Mouse (Mus musculus) C2C12 (cell line): Measurements from ENCODE around the gene Scaf1.

ENCODE experiments used
- CTCF ChIP-seq: IDR thresholded peaks from one replicate; pipeline ENCODE4 v1.5.1; 2011; ENCODE audit not compliant: control insufficient read depth, insufficient read depth, insufficient read length
- MAX ChIP-seq: IDR thresholded peaks from one replicate; pipeline ENCODE4 v1.6.1; 2011; ENCODE audit warnings: mild to moderate bottlenecking, control low read depth
- MYOG ChIP-seq: IDR thresholded peaks from one replicate; pipeline ENCODE4 v1.6.1; 2011; ENCODE audit not compliant: control insufficient read depth, insufficient read length; ENCODE audit errors: extremely low read depth
- USF1 ChIP-seq: IDR thresholded peaks from one replicate; pipeline ENCODE4 v1.6.1; 2011; ENCODE audit warnings: low read depth, mild to moderate bottlenecking, control low read depth, moderate library complexity

DNA sequence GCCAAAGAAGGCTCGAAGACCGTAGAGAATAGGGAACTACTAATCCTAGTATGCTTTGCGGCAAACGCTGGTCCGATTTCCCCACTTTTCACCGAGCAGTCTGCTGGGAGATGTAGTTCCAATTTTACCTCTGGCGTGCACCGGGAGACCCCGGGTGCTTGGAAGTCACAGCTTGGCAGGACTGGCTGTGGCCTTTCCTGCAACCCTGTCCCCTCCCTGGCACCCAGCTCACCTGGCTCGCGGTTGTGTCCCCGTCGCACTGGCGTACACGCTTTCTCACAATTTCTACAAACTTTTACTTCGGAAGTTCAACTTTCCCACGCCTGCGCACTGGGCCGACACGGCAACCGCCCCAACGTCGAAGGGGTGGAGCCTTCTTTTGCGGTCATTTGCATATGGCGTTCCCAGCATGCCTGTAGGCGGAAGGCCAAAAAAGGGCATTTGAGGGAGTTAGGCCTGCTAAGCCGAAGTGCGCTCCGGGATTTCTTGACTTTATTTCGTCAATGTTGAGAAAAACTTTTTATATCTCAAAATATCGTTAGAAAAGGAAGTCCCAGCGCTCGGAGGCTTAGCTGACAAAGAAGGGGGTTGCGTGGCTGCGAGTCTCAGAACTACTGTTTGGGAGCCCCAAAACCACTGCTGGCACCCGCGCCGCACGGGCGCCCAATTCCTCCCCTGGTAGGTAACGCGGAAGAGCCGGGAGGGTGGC lies 18.8 kb downstream of the Scaf1 start, which contains the start of gene Irf3:
- no peak for TF ChIP-seq CTCF
- no peak for TF ChIP-seq USF1
- TF ChIP-seq MAX, result no peak
- no peak for TF ChIP-seq MYOG
